Mouse (Mus musculus) lung, adult 2 months (tissue): ENCODE measurements at regions not wholly inside any gene's neighbourhood (a gene's known extent, or its start where the extent isn't known, plus 50 kb on each side); places are given as distances from the start of the nearest gene placed in this dataset.

Experiments
- CTCF ChIP-seq: fragments of 200-500 bp; IDR thresholded peaks from 2 replicates; pipeline ENCODE4 v1.5.1; 2011; ENCODE audit warnings: mild to moderate bottlenecking, low read length, control low read depth; ENCODE audit not compliant: insufficient read depth
- POLR2A ChIP-seq: fragments of 200-500 bp; IDR thresholded peaks from 2 replicates; pipeline ENCODE4 v1.6.1; 2011; ENCODE audit warnings: low read depth, mild to moderate bottlenecking, control low read depth, low read length, borderline replicate concordance; ENCODE audit errors: extremely low read depth

GRCm38 (mm10) chr1:61296831-61297230 lies 319.1 kb downstream of the Icos start:
- no peak for TF ChIP-seq CTCF
- TF ChIP-seq POLR2A, result no peak
